Mouse (Mus musculus) heart, embryonic 15.5 days (tissue): ENCODE measurements around the gene Zbtb45. TPM values are rescaled to one million over a fixed set of nuclear protein-coding genes. Genes with fewer than 3 reads are reported as not detected.

ENCODE experiments used
- ATAC-seq: fragments of 200-750 bp; cut with Nextera tagmentation; replicated peaks from 2 replicates; pipeline ENCODE4 v1.8.0; 2017; ENCODE audit warnings: low read depth, moderate TSS enrichment; ENCODE audit not compliant: insufficient number of reproducible peaks, insufficient read depth, low FRiP score
- H3K27ac ChIP-seq: fragments of 300-500 bp; sonication (generic); 2 replicates; pipeline ENCODE4 v1.5.1; 2015; ENCODE audit warnings: mild to moderate bottlenecking, inconsistent platforms
- H3K27me3 ChIP-seq: fragments of 300-500 bp; sonication (generic); 2 replicates; pipeline ENCODE4 v1.6.1; 2015; ENCODE audit warnings: inconsistent platforms
- H3K36me3 ChIP-seq: fragments of 300-500 bp; sonication (generic); 2 replicates; pipeline ENCODE4 v1.6.1; 2015; ENCODE audit warnings: mild to moderate bottlenecking, inconsistent platforms
- H3K4me1 ChIP-seq: fragments of 300-500 bp; sonication (generic); replicated peaks from 2 replicates; pipeline ENCODE4 v1.6.1; 2015; ENCODE audit warnings: inconsistent platforms
- H3K4me2 ChIP-seq: fragments of 300-500 bp; sonication (generic); 2 replicates; pipeline ENCODE4 v1.6.1; 2015; ENCODE audit warnings: inconsistent platforms, mild to moderate bottlenecking, moderate library complexity
- H3K4me3 ChIP-seq: fragments of 300-500 bp; sonication (generic); 2 replicates; pipeline ENCODE4 v1.5.1; 2015; ENCODE audit warnings: mild to moderate bottlenecking, inconsistent platforms
- H3K9ac ChIP-seq: fragments of 300-500 bp; sonication (generic); 2 replicates; pipeline ENCODE4 v1.6.1; 2015; ENCODE audit warnings: mild to moderate bottlenecking, inconsistent platforms
- H3K9me3 ChIP-seq: fragments of 300-500 bp; sonication (generic); replicated peaks from 2 replicates; pipeline ENCODE4 v1.6.1; 2016; ENCODE audit warnings: inconsistent platforms
- WGBS: fragments of 180-500 bp; shearing (Covaris S2); methylation state at CpG from one replicate; pipeline ENCODE4 v1.1.7; 2015; ENCODE audit warnings: mixed read lengths; 5-methylcytosine and 5-hydroxymethylcytosine counted together
- polyA plus RNA-seq: library from polyadenylated mRNA; unstranded; fragments of >200 nt; fragmentation: Nextera tagmentation; extraction: Ambion mirVana; gene quantifications from 2 replicates; pipeline ENCODE4 v1.2.1, GENCODE M21; 2015

Gene Zbtb45
- polyA plus RNA-seq, 1 experiment from 2014 or later: 12.2 TPM

DNA sequence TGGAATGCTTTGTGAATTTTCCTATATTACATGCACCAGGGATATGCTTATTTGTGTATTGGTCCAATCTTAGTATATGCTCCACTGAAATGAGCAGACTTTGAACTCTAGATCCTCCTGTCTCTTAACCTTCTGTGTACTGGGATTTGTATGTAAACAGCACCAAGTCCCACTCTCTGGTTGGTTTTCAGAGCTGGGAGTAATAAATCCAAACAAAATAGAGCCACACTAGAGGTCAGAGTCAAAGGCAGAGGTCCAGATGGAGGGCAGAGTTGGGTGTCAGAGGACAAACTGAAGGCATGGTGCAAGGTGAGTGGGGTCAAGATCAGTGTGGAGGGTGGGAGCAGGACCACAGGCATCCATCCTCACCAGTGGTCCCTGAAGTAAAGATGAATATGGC, 14.0 kb downstream of the Zbtb45 start:
- no peaks in the 10 kb centered on the region for H3K36me3 ChIP-seq
- no peaks in the 10 kb centered on the region for H3K4me1 ChIP-seq
- no peaks in the 10 kb centered on the region for H3K9me3 ChIP-seq
- no peak overlapping the region for H3K9ac ChIP-seq
- no peak for ATAC-seq
- no peak overlapping the region for H3K4me3 ChIP-seq
- 0 out of 2 replicates have a peak, but pooled peaks cover 5% of the 10 kb centered on the region for H3K27me3 ChIP-seq
- no peak overlapping the region for H3K27ac ChIP-seq
- no peak overlapping the region for H3K4me2 ChIP-seq

DNA sequence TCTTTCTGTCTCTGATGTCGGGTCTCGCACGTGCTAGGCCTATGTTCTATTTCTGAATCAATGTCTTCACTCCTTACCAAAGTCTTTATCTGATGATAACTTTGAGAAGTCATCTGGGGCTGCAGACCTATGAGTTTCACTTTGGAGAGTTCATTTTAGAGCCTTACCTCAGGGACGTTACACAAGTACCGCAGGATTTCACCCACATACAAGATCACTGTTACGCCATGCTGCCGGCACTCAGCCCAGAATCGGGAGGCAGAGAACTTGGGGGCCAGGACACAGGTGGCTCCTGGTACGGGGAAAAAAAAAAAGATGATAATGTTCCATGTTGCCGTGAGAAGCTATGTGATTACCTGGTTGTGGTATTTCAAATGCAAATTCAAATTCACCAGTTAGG, 16.7 kb downstream of the Zbtb45 start:
- no peaks in the 10 kb centered on the region for H3K9me3 ChIP-seq
- ATAC-seq: no peak
- 80% methylated on average over 10 of the region's 10 CpGs for WGBS
- H3K9ac ChIP-seq: no peak overlapping the region
- H3K27me3 ChIP-seq: 0 out of 2 replicates have a peak, but pooled peaks cover 6% of the 10 kb centered on the region
- no peaks in the 10 kb centered on the region for H3K36me3 ChIP-seq
- no peak overlapping the region for H3K27ac ChIP-seq
- H3K4me2 ChIP-seq: no peak overlapping the region
- no peaks in the 10 kb centered on the region for H3K4me1 ChIP-seq
- H3K4me3 ChIP-seq: no peak overlapping the region

DNA sequence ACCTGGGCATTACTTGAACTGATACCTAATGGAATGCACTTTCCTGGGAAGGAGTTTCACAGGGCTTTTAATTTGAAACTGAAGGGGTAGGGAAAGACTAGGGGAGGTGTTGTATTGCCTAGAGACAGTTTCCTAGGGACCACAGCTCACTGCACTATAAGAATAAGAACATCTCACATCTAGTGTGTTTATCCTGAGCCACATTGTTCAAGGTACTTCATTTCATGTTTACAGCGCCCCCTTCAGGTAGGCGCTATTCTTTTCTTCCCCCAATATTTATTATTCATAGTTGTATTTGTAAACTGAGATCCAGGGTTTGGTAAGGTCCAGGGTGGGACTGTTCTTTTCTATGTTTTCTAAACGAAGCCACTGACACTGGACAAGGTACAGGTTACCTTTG, 17.6 kb downstream of the Zbtb45 start:
- H3K4me3 ChIP-seq: no peak overlapping the region
- H3K9ac ChIP-seq: no peak overlapping the region
- no peaks in the 10 kb centered on the region for H3K4me1 ChIP-seq
- H3K27me3 ChIP-seq: 0 out of 2 replicates have a peak, but pooled peaks cover 6% of the 10 kb centered on the region
- ATAC-seq: no peak
- no peaks in the 10 kb centered on the region for H3K36me3 ChIP-seq
- H3K27ac ChIP-seq: no peak overlapping the region
- WGBS: 2% methylated on average over 3 of the region's 3 CpGs
- no peak overlapping the region for H3K4me2 ChIP-seq
- no peaks in the 10 kb centered on the region for H3K9me3 ChIP-seq

DNA sequence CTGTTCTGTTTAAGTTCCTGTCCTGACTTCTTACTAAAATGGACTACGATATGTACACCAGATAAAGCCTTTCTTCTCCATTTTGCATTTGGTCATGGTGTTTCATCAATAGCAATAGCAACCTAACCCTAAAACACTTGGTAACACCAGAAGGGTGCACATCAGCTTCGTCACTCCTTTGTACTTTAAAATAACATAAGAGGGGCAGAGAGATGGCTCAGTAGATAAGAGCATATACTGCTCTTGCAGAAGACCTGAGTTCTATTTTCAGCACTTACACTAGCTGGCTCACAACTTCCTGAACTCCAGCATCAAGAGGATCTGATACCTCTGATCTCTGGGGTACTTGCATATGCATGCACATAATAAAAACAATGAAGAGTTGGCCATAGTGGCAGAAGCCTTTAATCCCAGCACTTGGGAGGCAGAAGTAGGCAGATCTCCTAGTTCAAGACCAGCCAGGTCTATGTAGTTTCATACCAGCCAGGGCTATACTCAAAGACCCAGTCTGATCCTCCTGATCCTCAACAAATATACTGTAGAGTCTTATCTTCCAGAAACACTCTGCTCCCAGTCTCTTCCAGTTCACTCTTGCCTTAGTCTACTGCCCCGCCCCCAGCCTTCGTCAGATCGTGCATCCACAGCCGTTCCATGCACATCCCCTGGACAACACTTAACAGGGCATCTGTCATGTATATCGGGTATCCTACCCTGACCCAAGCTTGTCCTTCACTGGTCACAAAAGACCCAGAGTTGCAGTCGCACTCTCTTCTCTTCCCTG, 22.2 kb downstream of the Zbtb45 start:
- Histone ChIP-seq H3K9me3 (no peaks in the 10 kb centered on the region), H3K4me2 (no peak overlapping the region), H3K36me3 (no peaks in the 10 kb centered on the region), H3K9ac (no peak overlapping the region), H3K4me3 (no peak overlapping the region), H3K4me1 (no peaks in the 10 kb centered on the region), H3K27ac (no peak overlapping the region), H3K27me3 (0 out of 2 replicates have a peak, but pooled peaks cover 6% of the 10 kb centered on the region)
- WGBS: 76% methylated on average over 8 of the region's 8 CpGs
- no peak for ATAC-seq

DNA sequence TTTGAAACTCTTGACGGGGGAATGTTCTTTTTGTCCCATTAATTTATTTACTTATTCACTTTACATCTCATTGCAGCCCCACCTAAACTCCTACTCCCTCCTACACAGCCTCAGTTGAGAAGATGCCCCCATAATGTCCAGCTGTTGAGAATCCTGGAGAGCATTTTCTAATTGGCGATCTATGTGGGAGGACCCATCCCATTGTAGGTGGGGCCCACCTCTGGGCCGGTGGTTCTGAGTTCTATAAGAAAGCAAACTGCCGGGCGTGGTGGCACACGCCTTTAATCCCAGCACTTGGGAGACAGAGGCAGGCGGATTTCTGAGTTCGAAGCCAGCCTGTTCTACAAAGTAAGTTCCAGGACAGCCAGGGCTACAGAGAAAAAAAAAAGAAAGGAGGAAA, 22.9 kb downstream of the Zbtb45 start:
- 81% methylated on average over 8 of the region's 8 CpGs for WGBS
- Histone ChIP-seq H3K4me2 (no peak overlapping the region), H3K36me3 (no peaks in the 10 kb centered on the region), H3K27me3 (0 out of 2 replicates have a peak, but pooled peaks cover 6% of the 10 kb centered on the region), H3K4me1 (no peaks in the 10 kb centered on the region), H3K4me3 (no peak overlapping the region), H3K9me3 (no peaks in the 10 kb centered on the region), H3K9ac (no peak overlapping the region), H3K27ac (no peak overlapping the region)
- ATAC-seq: no peak

DNA sequence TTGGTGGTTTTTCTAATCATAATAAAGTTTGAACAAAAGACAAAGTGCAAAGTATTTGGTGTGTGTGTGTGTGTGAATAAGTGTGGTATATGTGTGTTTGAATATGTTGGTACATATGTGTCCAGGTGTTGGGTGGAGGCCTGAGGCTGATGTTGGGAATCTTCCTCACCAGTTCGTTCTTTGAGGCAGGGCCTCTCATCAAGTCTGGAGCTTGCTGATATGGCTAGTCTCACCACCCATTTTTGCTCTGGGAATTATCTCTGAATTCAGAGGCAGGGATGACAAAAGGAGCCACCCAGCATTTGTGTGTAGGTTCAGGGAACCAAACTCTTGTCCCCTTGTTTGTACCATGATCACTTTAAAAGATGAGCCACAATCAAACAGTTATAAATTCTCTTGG, 24.1 kb downstream of the Zbtb45 start:
- no peak overlapping the region for H3K9ac ChIP-seq
- no peaks in the 10 kb centered on the region for H3K9me3 ChIP-seq
- no peaks in the 10 kb centered on the region for H3K27me3 ChIP-seq
- H3K4me2 ChIP-seq: no peak overlapping the region
- no peak for ATAC-seq
- WGBS: 63% methylated on average over 1 of the region's 1 CpGs
- H3K36me3 ChIP-seq: no peaks in the 10 kb centered on the region
- H3K4me3 ChIP-seq: no peak overlapping the region
- H3K27ac ChIP-seq: no peak overlapping the region
- H3K4me1 ChIP-seq: no peaks in the 10 kb centered on the region

DNA sequence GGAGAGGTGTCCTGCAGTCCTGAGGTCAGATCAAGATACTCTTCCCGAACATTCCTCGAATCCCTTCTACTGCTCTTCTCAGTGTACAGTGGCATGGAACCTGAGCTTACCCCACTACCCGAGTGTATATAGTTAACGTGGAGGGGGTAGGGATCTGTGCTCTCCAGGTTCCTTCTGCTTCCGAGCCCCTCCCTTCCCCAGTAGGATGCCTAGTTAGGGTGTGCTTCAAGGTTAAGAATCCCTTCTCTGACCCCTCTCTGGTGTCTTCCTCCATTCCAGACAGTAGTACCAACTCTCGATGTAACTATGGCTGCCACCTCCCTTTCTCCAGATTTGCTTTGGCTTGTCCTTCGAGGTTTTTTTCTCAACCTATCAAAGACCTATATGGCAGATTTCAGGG, 29.5 kb downstream of the Zbtb45 start:
- H3K36me3 ChIP-seq: no peaks in the 10 kb centered on the region
- ATAC-seq: no peak
- WGBS: 84% methylated on average over 7 of the region's 7 CpGs
- H3K4me2 ChIP-seq: no peak overlapping the region
- H3K27me3 ChIP-seq: no peaks in the 10 kb centered on the region
- no peak overlapping the region for H3K9ac ChIP-seq
- H3K9me3 ChIP-seq: no peaks in the 10 kb centered on the region
- H3K27ac ChIP-seq: no peak overlapping the region
- peaks cover 20% of the 10 kb centered on the region for H3K4me1 ChIP-seq
- no peak overlapping the region for H3K4me3 ChIP-seq

DNA sequence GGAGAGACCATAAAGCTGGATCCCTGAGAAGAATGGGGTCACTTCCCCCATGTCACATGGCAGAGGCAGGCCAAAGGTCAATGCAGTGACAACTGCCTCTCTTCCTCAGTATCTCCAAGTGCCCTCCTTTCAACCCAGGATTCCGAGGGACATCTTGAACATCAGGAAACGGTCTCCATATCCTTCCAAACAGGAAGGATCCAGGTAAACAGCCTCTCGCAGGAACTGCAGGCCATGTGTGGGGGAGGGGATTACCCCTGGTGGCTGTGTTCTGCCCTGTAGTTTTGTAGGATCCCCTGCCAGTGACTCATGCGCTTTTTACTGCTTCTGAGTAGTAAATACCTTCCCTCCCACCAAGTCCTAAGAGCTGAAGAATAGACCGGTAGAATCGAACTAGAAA, 30.1 kb downstream of the Zbtb45 start:
- Histone ChIP-seq H3K9ac (no peak overlapping the region), H3K27ac (no peak overlapping the region), H3K9me3 (no peaks in the 10 kb centered on the region), H3K4me3 (no peak overlapping the region), H3K27me3 (no peaks in the 10 kb centered on the region), H3K36me3 (no peaks in the 10 kb centered on the region), H3K4me1 (peaks cover 20% of the 10 kb centered on the region), H3K4me2 (no peak overlapping the region)
- no peak for ATAC-seq
- WGBS: 67% methylated on average over 6 of the region's 6 CpGs

DNA sequence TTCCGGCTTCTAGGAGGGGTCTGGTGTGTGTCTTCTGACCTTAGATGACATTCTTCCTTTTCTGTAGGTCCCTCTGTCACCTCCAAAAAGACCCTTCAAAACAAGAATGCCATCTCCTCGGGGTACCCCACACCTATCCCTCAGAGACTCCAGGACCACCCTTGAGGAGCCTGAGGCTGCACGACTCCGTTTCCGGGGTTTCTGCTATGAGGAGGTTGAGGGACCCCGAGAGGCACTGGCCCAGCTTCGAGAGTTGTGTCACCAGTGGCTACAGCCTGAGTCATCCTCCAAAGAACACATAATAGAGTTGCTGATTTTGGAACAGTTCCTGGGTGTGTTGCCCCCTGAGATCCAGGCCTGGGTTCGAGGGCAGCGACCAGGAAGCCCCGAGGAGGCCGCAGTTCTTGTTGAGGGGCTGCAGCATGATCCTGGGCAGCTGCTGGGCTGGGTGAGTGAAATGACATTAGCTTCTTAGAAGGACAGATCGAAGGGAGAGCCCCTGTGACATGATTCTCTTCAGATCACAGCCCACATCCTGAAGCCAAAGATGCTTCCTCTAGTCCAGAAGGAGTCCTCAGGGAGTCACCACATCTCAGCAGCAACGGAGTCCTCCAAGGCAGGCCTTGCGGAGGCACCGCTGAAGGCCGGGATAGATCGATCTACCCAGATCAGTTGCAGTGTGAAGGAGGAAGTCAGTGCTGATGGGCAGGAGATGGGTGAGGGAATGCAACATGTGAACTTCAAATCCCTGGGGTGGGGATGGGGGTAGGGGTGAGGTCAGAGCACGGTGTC, 30.7 kb downstream of the Zbtb45 start:
- H3K4me1 ChIP-seq: peaks cover 20% of the 10 kb centered on the region
- H3K27me3 ChIP-seq: no peaks in the 10 kb centered on the region
- no peaks in the 10 kb centered on the region for H3K36me3 ChIP-seq
- H3K9ac ChIP-seq: no peak overlapping the region
- no peak for ATAC-seq
- H3K9me3 ChIP-seq: no peaks in the 10 kb centered on the region
- peak overlapping the region; percentile 98 for H3K27ac ChIP-seq
- peak overlapping the region; percentile 85 for H3K4me2 ChIP-seq
- no peak overlapping the region for H3K4me3 ChIP-seq
- 76% methylated on average over 18 of the region's 18 CpGs for WGBS

DNA sequence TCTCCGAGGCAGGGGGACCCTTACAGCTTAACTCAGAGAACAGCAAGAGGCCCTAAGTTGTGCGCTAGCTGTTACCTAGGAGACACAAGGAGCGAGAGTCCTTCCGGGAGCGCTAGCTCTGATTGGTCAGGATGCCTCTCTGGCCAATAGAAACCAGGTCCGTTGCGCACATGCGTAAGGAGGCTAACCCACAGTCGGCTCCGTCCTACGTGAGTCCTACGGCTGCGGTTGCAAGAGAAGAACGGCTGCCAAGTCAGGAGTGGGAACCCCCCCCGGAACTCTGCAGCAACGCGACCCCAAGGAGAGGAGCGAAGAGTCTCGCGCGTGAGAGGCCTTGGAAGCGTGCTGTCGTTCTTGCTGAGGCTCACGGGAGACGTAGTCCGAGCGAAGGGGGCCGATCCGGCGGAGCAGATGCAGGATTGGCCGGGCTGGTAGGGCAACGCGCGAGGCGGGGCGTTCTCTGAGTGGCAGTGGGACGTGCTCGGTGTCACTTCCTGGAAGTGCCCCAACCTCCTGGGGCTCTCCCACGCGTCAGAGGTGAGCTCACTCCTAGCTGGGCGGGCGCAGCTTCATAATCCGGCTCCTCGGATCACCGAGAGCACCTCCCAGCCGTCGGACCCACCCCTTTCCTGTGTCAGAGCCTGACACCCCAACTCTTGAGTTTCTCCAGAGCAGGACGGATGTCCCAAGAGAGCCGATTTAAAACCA, 32.0 kb downstream of the Zbtb45 start, which contains the start of gene Zfp446:
Zfp446 (plus strand) TSS at position 167 of the 708 bp plus-strand sequence.
- Histone ChIP-seq H3K27me3 (no peaks in the 10 kb centered on the region), H3K4me3 (peak within 1 kb of the TSS; percentile 79), H3K36me3 (no peaks in the 10 kb centered on the region), H3K4me2 (peak within 1 kb of the TSS; percentile 85), H3K27ac (peak within 1 kb of the TSS; percentile 98), H3K9me3 (no peaks in the 10 kb centered on the region), H3K4me1 (peaks cover 20% of the 10 kb centered on the region), H3K9ac (peak within 1 kb of the TSS; percentile 67)
- ATAC-seq: peak; percentile 99
- WGBS: under 1% methylated on average over 49 of the region's 49 CpGs

DNA sequence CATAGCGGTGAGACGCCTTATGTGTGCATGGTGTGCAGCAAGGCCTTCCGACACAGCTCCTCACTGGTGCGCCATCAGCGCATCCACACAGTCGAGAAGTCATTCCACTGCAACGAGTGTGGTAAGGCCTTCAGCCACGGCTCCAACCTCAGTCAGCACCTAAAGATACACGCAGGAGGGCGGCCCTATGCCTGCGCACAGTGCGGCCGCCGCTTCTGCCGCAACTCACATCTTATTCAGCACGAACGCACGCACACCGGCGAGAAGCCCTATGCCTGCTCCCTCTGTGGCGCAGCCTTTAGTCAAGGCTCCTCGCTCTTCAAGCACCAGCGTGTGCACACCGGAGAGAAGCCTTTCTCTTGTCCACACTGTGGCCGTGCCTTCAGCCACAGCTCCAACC, 38.9 kb downstream of the Zbtb45 start:
- 92% methylated on average over 25 of the region's 25 CpGs for WGBS
- Histone ChIP-seq H3K27me3 (no peaks in the 10 kb centered on the region), H3K4me2 (no peak overlapping the region), H3K36me3 (peaks cover 39% of the 10 kb centered on the region), H3K4me1 (peaks cover 10% of the 10 kb centered on the region), H3K4me3 (no peak overlapping the region), H3K9ac (no peak overlapping the region), H3K9me3 (no peaks in the 10 kb centered on the region), H3K27ac (no peak overlapping the region)
- ATAC-seq: no peak
